Comparison of ENCODE assay signal across 21 mouse cellular contexts in genomic region chr15:9088683-9089072, GRCm38 (mm10). TPM values are rescaled to one million over a fixed set of nuclear protein-coding genes. Genes with fewer than 3 reads are reported as not detected.
A peak's percentile ranks its signal among the peaks of the same experiment; 100 is the strongest.
DNase-seq lines count a peak whose midpoint lies in the region; ATAC-seq and TF ChIP-seq lines count a peak whose summit lies in the region.
"Had no signal": no experiment of that assay in that cellular context is flagged by ENCODE, and none has a peak within 500 bp of the region (broad histone marks: within the 10 kb centered on the region; RNA-seq: fewer than 3 reads in every experiment).

No protein-coding gene starts in this region.

- ATAC-seq in kidney, embryonic 16.5 days (ENCODE audit: low FRiP score, low TSS enrichment) = 0 out of 2 replicates have a peak, but pooled peaks have one; percentile 28
- 0 out of 2 replicates have a peak, but pooled peaks have one; percentile 42 for ATAC-seq in stomach, embryonic 14.5 days (ENCODE audit: insufficient number of reproducible peaks, insufficient read depth, low FRiP score, low read depth)
- no peak for ATAC-seq in stomach, postnatal 0 days (ENCODE audit: low FRiP score, low TSS enrichment)
- no peak for ATAC-seq in stomach, embryonic 16.5 days (ENCODE audit: insufficient read depth, low FRiP score)
- ATAC-seq: forebrain, embryonic 14.5 days; Patski had no signal

- intact Hi-C loops in heart, postnatal 36 days (cut with DNase I) = no loop called here

- H3K27ac ChIP-seq in kidney, embryonic 16.5 days (ENCODE audit: low read length) = peak overlapping the region; percentile 20; the same call in 1 of the 2 replicates
- no peak overlapping the region for H3K27ac ChIP-seq in kidney, adult 2 months (ENCODE audit: insufficient read depth, low read depth, low read length)
- no peak overlapping the region for H3K27ac ChIP-seq in stomach, embryonic 14.5 days (ENCODE audit: low read length)
- H3K27ac ChIP-seq in stomach, postnatal 0 days (replicated peaks) = no peak overlapping the region
- peak overlapping the region; percentile 38; the same call in 1 of the 2 replicates for H3K27ac ChIP-seq in stomach, embryonic 16.5 days (ENCODE audit: low read length)
- H3K27ac ChIP-seq: limb, embryonic 13.5 days; midbrain, embryonic 15.5 days had no signal

- no peak for TF ChIP-seq POLR2A in kidney, adult 2 months (IDR thresholded peaks at IDR 0.05; ENCODE audit: low read depth, low read length)

- TF ChIP-seq EP300 in stomach, postnatal 0 days (optimal IDR thresholded peaks at IDR 0.05) = no peak

- peaks cover 19% of the 10 kb centered on the region for H3K36me3 ChIP-seq in kidney, embryonic 16.5 days (ENCODE audit: insufficient read depth, low read length)
- peaks cover 3% of the 10 kb centered on the region for H3K36me3 ChIP-seq in kidney, adult 2 months (ENCODE audit: control insufficient read depth, insufficient read depth, low read length)
- peaks cover 9% of the 10 kb centered on the region; the same call in 1 of the 2 replicates for H3K36me3 ChIP-seq in stomach, embryonic 14.5 days (ENCODE audit: control insufficient read depth, insufficient read depth, low read length)
- 0 out of 2 replicates have a peak, but pooled peaks cover 2% of the 10 kb centered on the region for H3K36me3 ChIP-seq in stomach, postnatal 0 days (ENCODE audit: control insufficient read depth, insufficient read depth, low read length)
- H3K36me3 ChIP-seq in stomach, embryonic 16.5 days (ENCODE audit: control insufficient read depth, insufficient read depth, low read length) = peaks cover 9% of the 10 kb centered on the region; the same call in 1 of the 2 replicates

- no peaks in the 10 kb centered on the region for H3K27me3 ChIP-seq in kidney, embryonic 16.5 days (ENCODE audit: insufficient read depth, low read length)
- H3K27me3 ChIP-seq in kidney, adult 2 months (replicated peaks; ENCODE audit: control insufficient read depth, insufficient read depth, low read length) = no peaks in the 10 kb centered on the region
- H3K27me3 ChIP-seq in stomach, embryonic 14.5 days (ENCODE audit: control insufficient read depth, insufficient read depth, low read length) = no peaks in the 10 kb centered on the region
- H3K27me3 ChIP-seq in stomach, postnatal 0 days (ENCODE audit: control insufficient read depth, insufficient read depth, low read length) = no peaks in the 10 kb centered on the region
- H3K27me3 ChIP-seq in stomach, embryonic 16.5 days (ENCODE audit: control insufficient read depth, insufficient read depth, low read length) = no peaks in the 10 kb centered on the region
- H3K27me3 ChIP-seq: heart, embryonic 13.5 days; limb, embryonic 13.5 days; midbrain, embryonic 15.5 days; Patski had no signal

- H3K4me3 ChIP-seq in kidney, embryonic 16.5 days (ENCODE audit: low read length) = no peak overlapping the region
- no peak overlapping the region for H3K4me3 ChIP-seq in kidney, adult 2 months (ENCODE audit: insufficient read depth, low read depth, low read length)
- no peak overlapping the region for H3K4me3 ChIP-seq in stomach, embryonic 14.5 days (ENCODE audit: low read depth, low read length)
- no peak overlapping the region for H3K4me3 ChIP-seq in stomach, postnatal 0 days (ENCODE audit: low read depth, low read length)
- no peak overlapping the region for H3K4me3 ChIP-seq in stomach, embryonic 16.5 days (replicated peaks; ENCODE audit: low read length)
- H3K4me3 ChIP-seq: heart, embryonic 13.5 days; limb, embryonic 13.5 days; midbrain, embryonic 15.5 days had no signal

- H3K9ac ChIP-seq in kidney, embryonic 16.5 days (replicated peaks; ENCODE audit: low read length) = no peak overlapping the region
- no peak overlapping the region for H3K9ac ChIP-seq in stomach, embryonic 14.5 days (replicated peaks; ENCODE audit: low read depth, low read length)
- H3K9ac ChIP-seq in stomach, postnatal 0 days (ENCODE audit: low read length) = no peak overlapping the region
- no peak overlapping the region for H3K9ac ChIP-seq in stomach, embryonic 16.5 days (ENCODE audit: low read length)
- H3K9ac ChIP-seq: heart, embryonic 13.5 days; limb, embryonic 13.5 days; midbrain, embryonic 15.5 days had no signal

- H3K4me1 ChIP-seq in kidney, embryonic 16.5 days (ENCODE audit: insufficient read depth, low read length) = peaks cover 18% of the 10 kb centered on the region
- H3K4me1 ChIP-seq in kidney, adult 2 months (ENCODE audit: control insufficient read depth, insufficient read depth, low read length) = peaks cover 5% of the 10 kb centered on the region
- H3K4me1 ChIP-seq in stomach, embryonic 14.5 days (ENCODE audit: control insufficient read depth, insufficient read depth, low read length) = no peaks in the 10 kb centered on the region
- H3K4me1 ChIP-seq in stomach, postnatal 0 days (replicated peaks; ENCODE audit: control insufficient read depth, insufficient read depth) = no peaks in the 10 kb centered on the region
- peaks cover 3% of the 10 kb centered on the region; the same call in 1 of the 2 replicates for H3K4me1 ChIP-seq in stomach, embryonic 16.5 days (ENCODE audit: control insufficient read depth, insufficient read depth, low read length)
- H3K4me1 ChIP-seq: limb, embryonic 13.5 days; midbrain, embryonic 15.5 days had no signal

- H3K9me3 ChIP-seq in kidney, embryonic 16.5 days (ENCODE audit: low read length) = no peaks in the 10 kb centered on the region
- no peaks in the 10 kb centered on the region for H3K9me3 ChIP-seq in stomach, embryonic 14.5 days (ENCODE audit: control insufficient read depth, low read depth, low read length)
- H3K9me3 ChIP-seq in stomach, postnatal 0 days (ENCODE audit: control insufficient read depth, low read length) = no peaks in the 10 kb centered on the region
- H3K9me3 ChIP-seq in stomach, embryonic 16.5 days (replicated peaks; ENCODE audit: control insufficient read depth, low read length) = no peaks in the 10 kb centered on the region
- H3K9me3 ChIP-seq: heart, embryonic 13.5 days; limb, embryonic 13.5 days; midbrain, embryonic 15.5 days had no signal

- no peak overlapping the region for H3K4me2 ChIP-seq in kidney, embryonic 16.5 days (replicated peaks; ENCODE audit: low read depth, low read length)
- no peak overlapping the region for H3K4me2 ChIP-seq in stomach, embryonic 14.5 days (replicated peaks; ENCODE audit: low read depth, low read length)
- no peak overlapping the region for H3K4me2 ChIP-seq in stomach, postnatal 0 days (replicated peaks; ENCODE audit: low read depth)
- H3K4me2 ChIP-seq in stomach, embryonic 16.5 days (ENCODE audit: low read depth, low read length) = no peak overlapping the region
- H3K4me2 ChIP-seq: heart, embryonic 13.5 days; limb, embryonic 13.5 days; midbrain, embryonic 15.5 days had no signal

- TF ChIP-seq CTCF in kidney, adult 2 months (conservative IDR thresholded peaks at IDR 0.05; ENCODE audit: insufficient read depth, insufficient read length, low read depth, low read length) = no peak
- no peak for TF ChIP-seq CTCF in stomach, postnatal 0 days (IDR thresholded peaks at IDR 0.05; ENCODE audit: low read depth)

- 54% methylated on average over 8 of the region's 8 CpGs for WGBS in kidney, embryonic 16.5 days
- 71% methylated on average over 8 of the region's 8 CpGs for WGBS in kidney, adult 2 months
- 64% methylated on average over 8 of the region's 8 CpGs for WGBS in stomach, embryonic 14.5 days
- 65% methylated on average over 8 of the region's 8 CpGs for WGBS in stomach, postnatal 0 days
- WGBS in stomach, embryonic 16.5 days = 68% methylated on average over 8 of the region's 8 CpGs

- peak; percentile 71 for DNase-seq in heart, adult 11 months
- DNase-seq in heart, postnatal 36 days = no peak
- no peak for DNase-seq in kidney, adult 2 months
- DNase-seq in stomach, postnatal 0 days (ENCODE audit: low spot score) = no peak
- DNase-seq in T-cell, adult 2 months (ENCODE audit: low spot score) = no peak
- DNase-seq: B cell, adult 2 months; cerebellum, adult 9-10 months; gastrocnemius, postnatal 36 days; kidney, postnatal 36 days; lung, adult 18-20 months; right cerebral cortex, adult 18-20 months; spleen, adult 18-20 months; thymus, postnatal 25 days had no signal

RNA-seq across cellular contexts. Expression of gene Nadk2, which starts 17.6 kb away (rescaled TPM):
- 10 to 100 TPM; 67.0 to 76.8 TPM for total RNA-seq in heart, postnatal 36 days (2021)
- polyA plus RNA-seq in kidney, embryonic 16.5 days (2015; fragmentation: Nextera tagmentation; extraction: Ambion mirVana) = 23.8 and 26.4 TPM in 2 replicates
- polyA plus RNA-seq in kidney, adult 2 months (2012; rRNA removed) = 46.6 and 52.9 TPM in 2 replicates
- 31.8 and 32.1 TPM in 2 replicates for polyA plus RNA-seq in stomach, embryonic 14.5 days (2014; fragmentation: Nextera tagmentation; extraction: Ambion mirVana)
- polyA plus RNA-seq in stomach, postnatal 0 days (2015; fragmentation: Nextera tagmentation; extraction: Ambion mirVana) = 13.3 and 13.7 TPM in 2 replicates
- 21.2 and 29.7 TPM in 2 replicates for polyA plus RNA-seq in stomach, embryonic 16.5 days (2015; fragmentation: Nextera tagmentation; extraction: Ambion mirVana)

RNA-seq across cellular contexts. Expression of gene Lmbrd2, which starts 51.7 kb away (rescaled TPM):
- 10 to 100 TPM; 11.7 to 12.8 TPM for total RNA-seq in heart, postnatal 36 days (2021)
- 3.1 and 3.7 TPM in 2 replicates for polyA plus RNA-seq in kidney, embryonic 16.5 days (2015; fragmentation: Nextera tagmentation; extraction: Ambion mirVana)
- 21.2 and 32.4 TPM in 2 replicates for polyA plus RNA-seq in kidney, adult 2 months (2012; rRNA removed)
- polyA plus RNA-seq in stomach, embryonic 14.5 days (2014; fragmentation: Nextera tagmentation; extraction: Ambion mirVana) = 7.0 and 7.9 TPM in 2 replicates
- 2.7 and 3.1 TPM in 2 replicates for polyA plus RNA-seq in stomach, postnatal 0 days (2015; fragmentation: Nextera tagmentation; extraction: Ambion mirVana)
- 2.8 and 3.2 TPM in 2 replicates for polyA plus RNA-seq in stomach, embryonic 16.5 days (2015; fragmentation: Nextera tagmentation; extraction: Ambion mirVana)

Comparison
In these comparisons a context has a peak if more than half of its experiments do, and no peak if none do; other contexts are left out.
1. ATAC-seq: peak in kidney, embryonic 16.5 days (single experiment) and stomach, embryonic 14.5 days (single experiment); none in stomach, postnatal 0 days (single experiment) and stomach, embryonic 16.5 days (single experiment).
2. H3K27ac ChIP-seq: peak in kidney, embryonic 16.5 days (single experiment) and stomach, embryonic 16.5 days (single experiment); none in kidney, adult 2 months (single experiment), stomach, embryonic 14.5 days (single experiment) and stomach, postnatal 0 days (single experiment).